Mouse (Mus musculus) monocyte, adult 59 days (primary cell): ENCODE data around the gene Siah1b. TPM values are rescaled to one million over a fixed set of nuclear protein-coding genes. Genes with fewer than 3 reads are reported as not detected.

Experiments used
- total RNA-seq, 2 experiments: library from RNA; stranded (reverse); gene quantifications; one replicate each; pipeline ENCODE4 v1.2.4; 2023

Siah1b gene
- total RNA-seq, result 1 to 10 TPM; 4.7 to 5.6 TPM

DNA sequence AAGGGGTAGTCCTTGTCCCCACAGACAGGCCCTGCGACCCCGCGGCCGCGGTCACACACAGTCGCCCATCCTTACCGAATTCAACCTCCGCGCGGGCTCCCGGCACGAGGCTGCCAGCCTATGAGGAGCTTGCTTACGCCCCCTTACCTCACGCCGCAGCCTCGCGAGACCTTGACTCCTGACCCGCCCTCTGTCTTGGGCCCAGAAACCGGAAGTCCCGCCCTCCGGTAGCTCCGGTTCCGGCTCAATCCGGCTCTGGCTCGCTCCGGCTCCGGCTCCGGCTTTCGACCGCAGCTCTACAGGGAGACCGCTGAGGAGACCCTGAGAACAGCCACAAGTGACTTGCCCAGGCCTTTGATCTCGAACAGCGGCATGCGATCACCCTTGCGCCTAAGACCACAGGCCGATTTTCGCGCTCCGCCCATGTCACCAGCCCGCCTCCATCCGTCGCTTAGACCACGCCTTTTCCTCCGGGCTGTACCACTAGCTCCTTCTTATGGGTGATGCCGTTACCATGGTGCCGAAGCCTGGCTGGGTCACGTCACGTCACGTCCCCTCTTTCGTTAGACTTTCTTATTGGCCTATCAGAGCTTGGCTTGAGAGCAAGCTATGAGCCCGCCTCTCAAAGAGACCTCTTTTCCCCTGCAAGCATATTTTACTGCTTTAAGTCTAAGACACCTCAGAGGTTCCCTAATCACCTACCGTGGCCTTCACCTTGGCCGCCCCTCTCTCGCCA, at the start of gene Siah1b:
Gene Siah1b, minus strand, starts transcription at position 454 of the 736 bp plus-strand sequence.

DNA sequence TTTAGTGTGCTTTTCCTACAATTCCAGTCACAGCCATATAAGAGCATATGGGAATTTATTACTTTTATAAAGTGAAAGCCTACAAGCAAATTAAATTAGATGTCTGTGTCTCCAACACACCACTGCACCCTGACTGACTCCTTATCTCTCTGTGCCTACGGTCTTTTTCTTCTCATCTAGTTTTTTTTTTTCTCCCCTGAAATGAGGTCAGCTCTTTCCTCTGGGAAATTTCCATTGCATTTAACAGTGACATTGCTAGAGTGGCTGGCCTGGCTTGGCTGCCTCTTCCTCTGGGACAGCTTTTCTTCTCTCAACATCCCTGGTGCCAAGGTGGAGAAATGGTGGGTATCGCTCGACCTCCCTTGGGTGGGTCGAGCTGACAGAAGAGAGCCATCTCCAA, 12.3 kb upstream of the Siah1b start, which contains the start of gene Cltrn:
Gene Cltrn, plus strand, starts transcription at position 249 of the 400 bp plus-strand sequence.

DNA sequence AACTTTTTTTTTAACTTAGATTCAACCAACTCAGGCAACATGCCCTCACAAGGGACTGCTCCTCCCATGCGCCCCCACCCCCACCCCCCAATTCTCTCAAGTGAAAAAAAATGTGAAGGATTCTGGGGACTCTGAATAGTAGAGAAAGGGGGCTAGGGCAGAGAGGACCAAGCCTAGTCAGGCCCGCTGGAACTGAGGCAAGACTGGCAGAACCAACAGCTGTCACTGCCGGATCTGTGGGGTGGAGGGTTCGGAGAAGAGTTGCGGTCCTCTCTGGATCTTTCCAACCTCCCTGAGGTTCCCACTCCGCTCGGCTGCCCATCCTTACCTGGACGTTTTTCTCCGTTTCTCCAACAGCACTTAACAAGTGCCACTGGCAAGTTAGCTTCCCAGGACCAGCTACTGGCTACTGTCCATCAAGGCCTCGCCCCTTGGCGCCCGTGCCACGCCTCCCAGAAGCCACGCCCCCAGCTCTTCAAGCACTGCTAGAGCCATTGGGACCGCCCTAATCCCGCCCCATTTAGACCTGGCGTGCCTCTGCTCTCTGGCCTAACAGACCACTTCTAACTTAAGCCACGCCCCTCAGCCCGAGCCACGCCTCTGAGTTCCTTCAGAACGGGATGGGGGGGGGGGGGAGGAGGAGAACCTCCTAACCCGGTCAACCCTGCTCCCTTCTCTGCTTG, 48.5 kb downstream of the Siah1b start, which contains the start of gene Car5b:
Gene Car5b, minus strand, starts transcription at position 391 of the 683 bp plus-strand sequence.

Other genes with a start within 250 kb of the Siah1b start
- gene Ap1s2, start 167.5 kb downstream of the Siah1b start, total RNA-seq, result 100 to 1,000 TPM; 156 to 225 TPM
- 10 to 100 TPM; 37.5 to 70.0 TPM for gene Zrsr2, start 117.8 kb downstream of the Siah1b start, total RNA-seq
- 1 to 10 TPM in 1 of 2 experiments, under 1 TPM in 1; 0.73 to 1.8 TPM for gene Car5b, start 48.5 kb downstream of the Siah1b start, total RNA-seq
- not detected for gene Cltrn, start 12.3 kb upstream of the Siah1b start, total RNA-seq
- not detected for gene Ace2, start 62.8 kb upstream of the Siah1b start, total RNA-seq
- 10 to 100 TPM in 1 of 2 experiments, 1 to 10 TPM in 1; 9.7 to 11.8 TPM for gene Bmx, start 181.7 kb upstream of the Siah1b start, total RNA-seq
- gene Pir, start 192.9 kb upstream of the Siah1b start, total RNA-seq, result 1 to 10 TPM in 1 of 2 experiments, not detected in 1; 1.5 TPM